Mouse (Mus musculus): Measurements from ENCODE around the gene Taf15. TPM values are rescaled to one million over a fixed set of nuclear protein-coding genes. Genes with fewer than 3 reads are reported as not detected.

Gene Taf15
- polyA plus RNA-seq (2015; fragmentation: Nextera tagmentation; extraction: Ambion mirVana): 13.4 and 14.9 TPM in 2 replicates

GRCm38 (mm10) chr11:83472324-83473234, at the start of gene Taf15:
Gene Taf15 (plus strand): TSS chr11:83473086.
- ATAC-seq (ENCODE audit: insufficient read depth, low FRiP score, low read depth): peak; percentile 98
- Histone ChIP-seq H3K4me1 (peaks cover 9% of the 10 kb centered on the region), H3K4me2 (peak within 1 kb of the TSS; percentile 70), H3K4me3 (replicated peaks) (peak within 1 kb of the TSS; percentile 79), H3K9ac (peak within 1 kb of the TSS; percentile 76), H3K9me3 (no peaks in the 10 kb centered on the region), H3K36me3 (peaks cover under 1% of the 10 kb centered on the region; the same call in 1 of the 2 replicates), H3K27ac (peak within 1 kb of the TSS; percentile 98), H3K27me3 (replicated peaks) (no peaks in the 10 kb centered on the region)
- WGBS: under 1% methylated on average over 66 of the region's 66 CpGs

DNA sequence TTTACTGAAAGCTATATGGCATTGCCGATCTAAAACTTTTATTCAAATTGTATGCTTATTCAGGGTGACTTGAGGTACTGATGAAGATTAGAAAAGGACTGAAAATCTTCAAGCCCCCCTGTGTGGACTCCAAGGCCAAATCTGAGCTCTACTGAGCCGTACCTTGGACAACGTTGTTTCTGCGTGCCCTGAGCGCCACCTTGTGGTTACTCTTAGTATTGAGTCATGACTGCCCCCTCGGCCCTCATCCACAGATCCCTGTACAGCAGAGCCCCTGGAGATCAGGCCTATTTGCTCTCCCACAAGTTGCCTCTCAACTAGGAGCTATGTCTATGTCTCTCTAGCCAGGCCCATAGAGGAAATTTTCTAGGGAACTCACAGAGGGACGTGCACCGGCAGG, 48.2 kb upstream of the Taf15 start:
- no peaks in the 10 kb centered on the region for H3K36me3 ChIP-seq
- H3K27ac ChIP-seq: no peak overlapping the region
- no peak for ATAC-seq (ENCODE audit: insufficient read depth, low FRiP score, low read depth)
- no peaks in the 10 kb centered on the region for H3K4me1 ChIP-seq
- no peak overlapping the region for H3K4me3 ChIP-seq (replicated peaks)
- no peak overlapping the region for H3K4me2 ChIP-seq
- WGBS: 7% methylated on average over 8 of the region's 8 CpGs
- no peaks in the 10 kb centered on the region for H3K9me3 ChIP-seq
- H3K9ac ChIP-seq: no peak overlapping the region
- H3K27me3 ChIP-seq (replicated peaks): peaks cover 47% of the 10 kb centered on the region

- Histone ChIP-seq H3K36me3 (no peaks in the 10 kb centered on the region), H3K4me2 (no peak overlapping the region), H3K4me3 (replicated peaks) (no peak overlapping the region), H3K4me1 (no peaks in the 10 kb centered on the region), H3K27me3 (replicated peaks) (peaks cover 32% of the 10 kb centered on the region), H3K9ac (no peak overlapping the region), H3K27ac (no peak overlapping the region), H3K9me3 (no peaks in the 10 kb centered on the region)
- ATAC-seq (ENCODE audit: insufficient read depth, low FRiP score, low read depth): no peak
- WGBS: 27% methylated on average over 17 of the region's 17 CpGs
These were observed 45.9 kb upstream of the Taf15 start for GRCm38 (mm10) chr11:83426964-83427363.

- ATAC-seq (ENCODE audit: insufficient read depth, low FRiP score, low read depth): no peak
- no peak within 1 kb of the TSS for H3K27ac ChIP-seq
- peaks cover 32% of the 10 kb centered on the region for H3K27me3 ChIP-seq (replicated peaks)
- no peak within 1 kb of the TSS for H3K4me2 ChIP-seq
- no peak within 1 kb of the TSS for H3K9ac ChIP-seq
- no peaks in the 10 kb centered on the region for H3K9me3 ChIP-seq
- 47% methylated on average over 5 of the region's 5 CpGs for WGBS
- no peak within 1 kb of the TSS for H3K4me3 ChIP-seq (replicated peaks)
- H3K4me1 ChIP-seq: no peaks in the 10 kb centered on the region
- no peaks in the 10 kb centered on the region for H3K36me3 ChIP-seq
These were observed 43.5 kb upstream of the Taf15 start, which contains the start of gene Gas2l2 for GRCm38 (mm10) chr11:83429355-83429754. Gene Gas2l2 (minus strand): TSS chr11:83429455.

DNA sequence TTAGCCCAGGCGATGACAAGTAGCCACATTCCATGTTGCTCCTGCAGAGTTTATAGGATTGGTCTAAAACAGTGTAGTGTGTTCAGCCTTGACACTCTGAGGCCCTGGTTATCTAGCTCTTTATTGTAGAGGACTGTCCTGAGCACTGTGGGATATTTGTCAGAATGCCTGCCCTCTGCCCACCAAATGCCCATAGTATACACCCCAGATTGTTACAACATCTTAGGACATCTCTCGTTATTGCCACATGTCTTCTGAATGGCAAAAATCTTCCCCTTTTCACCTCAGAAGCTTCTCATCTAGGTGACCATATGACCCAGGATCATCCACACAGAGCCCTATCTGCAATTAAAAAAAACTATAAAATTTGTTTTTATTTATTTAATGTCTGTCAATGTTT, 40.4 kb upstream of the Taf15 start:
- no peak for ATAC-seq (ENCODE audit: insufficient read depth, low FRiP score, low read depth)
- WGBS: 71% methylated on average over 2 of the region's 2 CpGs

GRCm38 (mm10) chr11:83437377-83437776, 35.5 kb upstream of the Taf15 start, which contains the start of gene 1700020L24Rik:
Gene 1700020L24Rik (plus strand): TSS chr11:83437677.
- no peak within 1 kb of the TSS for H3K27ac ChIP-seq
- H3K4me2 ChIP-seq: no peak within 1 kb of the TSS
- H3K4me3 ChIP-seq (replicated peaks): no peak within 1 kb of the TSS
- 0 out of 2 replicates have a peak, but pooled peaks cover 4% of the 10 kb centered on the region for H3K4me1 ChIP-seq
- H3K9me3 ChIP-seq: no peaks in the 10 kb centered on the region
- H3K9ac ChIP-seq: no peak within 1 kb of the TSS
- H3K36me3 ChIP-seq: no peaks in the 10 kb centered on the region
- H3K27me3 ChIP-seq (replicated peaks): peaks cover 13% of the 10 kb centered on the region
- no peak for ATAC-seq (ENCODE audit: insufficient read depth, low FRiP score, low read depth)
- 68% methylated on average over 1 of the region's 1 CpGs for WGBS

More for the DNA sequence above, 40.4 kb upstream of the Taf15 start:
- H3K4me1 ChIP-seq: no peaks in the 10 kb centered on the region
- H3K36me3 ChIP-seq: no peaks in the 10 kb centered on the region
- H3K27me3 ChIP-seq (replicated peaks): peaks cover 21% of the 10 kb centered on the region
- no peak overlapping the region for H3K4me3 ChIP-seq (replicated peaks)
- no peaks in the 10 kb centered on the region for H3K9me3 ChIP-seq
- H3K27ac ChIP-seq: no peak overlapping the region
- no peak overlapping the region for H3K9ac ChIP-seq
- no peak overlapping the region for H3K4me2 ChIP-seq

DNA sequence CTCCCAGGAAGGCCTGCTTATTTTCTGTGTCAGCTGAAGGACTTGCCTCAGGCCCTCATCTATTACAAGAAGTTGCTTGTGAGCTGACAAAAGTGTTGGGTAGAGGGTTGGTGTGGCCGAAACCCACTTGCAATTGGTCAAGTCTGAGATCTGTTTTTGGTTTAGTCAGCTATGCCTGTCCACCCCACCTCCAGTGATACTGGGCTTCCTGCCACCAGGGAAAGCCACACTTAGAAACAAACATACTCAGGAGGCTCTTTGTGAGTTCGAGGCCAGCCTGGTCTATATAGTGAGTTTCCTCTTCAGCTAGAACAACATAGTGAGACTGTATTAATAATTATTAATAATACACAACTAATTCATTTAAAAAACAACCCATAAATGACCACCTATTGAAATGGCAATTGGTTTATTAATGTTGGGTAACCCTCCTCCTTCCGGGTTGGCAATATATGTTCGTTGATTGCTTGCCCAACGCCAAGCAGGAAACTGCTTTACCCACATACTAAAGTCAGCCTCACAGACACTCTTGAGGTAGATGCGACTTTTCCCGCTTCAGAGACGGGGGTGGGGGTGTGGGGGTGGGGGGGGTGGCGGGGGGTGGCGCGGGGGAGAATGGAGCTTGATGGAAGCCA, 33.3 kb upstream of the Taf15 start:
- no peak for ATAC-seq (ENCODE audit: insufficient read depth, low FRiP score, low read depth)
- 28% methylated on average over 11 of the region's 11 CpGs for WGBS
- H3K4me2 ChIP-seq: peak overlapping the region; percentile 90
- H3K27ac ChIP-seq: no peak overlapping the region
- H3K27me3 ChIP-seq (replicated peaks): peaks cover 34% of the 10 kb centered on the region
- H3K4me1 ChIP-seq: peaks cover 17% of the 10 kb centered on the region
- peak overlapping the region; percentile 63 for H3K4me3 ChIP-seq (replicated peaks)
- H3K36me3 ChIP-seq: no peaks in the 10 kb centered on the region
- H3K9me3 ChIP-seq: no peaks in the 10 kb centered on the region
- H3K9ac ChIP-seq: no peak overlapping the region

GRCm38 (mm10) chr11:83440081-83441064, 32.5 kb upstream of the Taf15 start:
- Histone ChIP-seq H3K4me3 (replicated peaks) (peak overlapping the region; percentile 63), H3K9ac (peak overlapping the region; percentile 35), H3K9me3 (no peaks in the 10 kb centered on the region), H3K27ac (no peak overlapping the region), H3K4me2 (peak overlapping the region; percentile 90), H3K36me3 (no peaks in the 10 kb centered on the region), H3K27me3 (replicated peaks) (peaks cover 42% of the 10 kb centered on the region), H3K4me1 (peaks cover 22% of the 10 kb centered on the region)
- ATAC-seq (ENCODE audit: insufficient read depth, low FRiP score, low read depth): peak; percentile 93
- whole genome bisulfite sequencing: under 1% methylated on average over 67 of the region's 75 CpGs

- H3K9ac ChIP-seq: no peak overlapping the region
- peaks cover 44% of the 10 kb centered on the region for H3K27me3 ChIP-seq (replicated peaks)
- H3K4me3 ChIP-seq (replicated peaks): 0 out of 2 replicates have a peak overlapping the region, but pooled peaks have one; percentile 63
These were observed 31.7 kb upstream of the Taf15 start for GRCm38 (mm10) chr11:83441235-83441634.

DNA sequence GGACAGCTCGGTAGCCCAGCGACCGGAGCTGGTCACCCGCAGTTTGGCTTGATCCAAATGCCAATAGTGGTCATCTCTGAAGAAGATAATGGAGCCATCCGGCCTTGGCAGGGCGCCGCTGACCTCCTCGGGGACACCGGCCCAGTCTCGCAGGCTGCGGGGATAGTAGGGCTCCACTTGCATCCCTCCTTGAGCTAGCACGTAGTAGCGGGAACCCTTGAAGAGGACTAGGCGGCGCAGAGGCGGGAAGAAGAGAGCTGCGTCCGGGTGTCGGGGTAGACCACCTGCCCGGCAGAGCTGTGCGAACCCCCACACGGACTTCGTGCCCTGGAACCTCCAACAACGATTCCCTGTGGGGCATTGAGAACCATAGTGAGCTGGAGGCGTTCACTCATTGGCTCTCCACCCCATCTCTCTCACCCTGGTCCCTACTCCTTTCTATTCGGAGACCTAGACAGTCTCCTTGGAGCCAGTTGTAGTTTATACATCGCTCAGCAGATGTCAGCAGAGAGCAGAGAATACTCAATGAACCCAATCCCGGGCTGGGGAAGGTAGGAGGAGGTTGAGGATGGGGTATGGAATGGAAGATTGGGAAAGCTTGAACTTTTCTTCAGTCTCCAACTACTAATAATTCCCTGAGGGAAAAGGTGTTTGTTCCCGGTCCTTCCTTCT, 30.2 kb upstream of the Taf15 start:
- peak overlapping the region; percentile 47 for H3K4me2 ChIP-seq
- no peak overlapping the region for H3K27ac ChIP-seq
- H3K9ac ChIP-seq: no peak overlapping the region
- H3K4me3 ChIP-seq (replicated peaks): no peak overlapping the region; the same call in 1 of the 2 replicates
- WGBS: 10% methylated on average over 29 of the region's 29 CpGs
- no peak for ATAC-seq (ENCODE audit: insufficient read depth, low FRiP score, low read depth)
- peaks cover 28% of the 10 kb centered on the region for H3K4me1 ChIP-seq
- H3K27me3 ChIP-seq (replicated peaks): peaks cover 48% of the 10 kb centered on the region
- no peaks in the 10 kb centered on the region for H3K9me3 ChIP-seq
- H3K36me3 ChIP-seq: no peaks in the 10 kb centered on the region

More at GRCm38 (mm10) chr11:83441235-83441634, 31.7 kb upstream of the Taf15 start:
- ATAC-seq (ENCODE audit: insufficient read depth, low FRiP score, low read depth): no peak
- H3K4me2 ChIP-seq: peak overlapping the region; percentile 90; the same call in 1 of the 2 replicates
- peaks cover 22% of the 10 kb centered on the region for H3K4me1 ChIP-seq
- H3K36me3 ChIP-seq: no peaks in the 10 kb centered on the region
- H3K9me3 ChIP-seq: no peaks in the 10 kb centered on the region
- WGBS: 49% methylated on average over 7 of the region's 7 CpGs
- H3K27ac ChIP-seq: no peak overlapping the region

Data from stomach, embryonic 15.5 days (tissue).